Mouse (Mus musculus) 3134 (cell line): ENCODE data around the gene Zkscan4.

Experiments
- DNase-seq: peaks from one replicate; pipeline ENCODE4 v3.0.0-alpha.2; 2011; ENCODE audit warnings: low spot score; ENCODE audit not compliant: insufficient read length; ENCODE audit errors: extremely low read depth

The Zkscan4 gene

GRCm38 (mm10) chr13:21502296-21502695, 23.6 kb downstream of the Zkscan4 start:
- no peak for DNase-seq

GRCm38 (mm10) chr13:21506221-21506649, 27.5 kb downstream of the Zkscan4 start:
- peak; percentile 92 for DNase-seq

DNA sequence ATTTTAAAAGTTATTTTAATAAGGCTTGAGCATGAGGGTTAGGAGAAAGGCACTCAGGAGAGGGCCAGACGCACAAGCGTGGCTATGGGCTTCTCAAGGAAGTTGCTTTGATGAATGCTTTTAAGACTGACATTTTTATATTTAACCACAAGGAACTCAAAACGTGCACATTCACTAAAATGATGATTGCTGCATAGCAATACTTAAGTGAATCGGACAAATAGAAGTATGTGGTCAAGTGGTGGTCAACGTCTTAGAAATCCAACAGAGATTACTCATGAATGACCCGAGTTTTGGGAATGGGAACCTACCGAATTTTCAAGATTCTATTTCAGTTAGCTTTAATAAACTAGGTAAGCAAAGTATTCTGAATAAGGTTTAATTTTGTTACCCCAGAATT, 51.4 kb downstream of the Zkscan4 start:
- peak; percentile 13 for DNase-seq

- DNase-seq = peak; percentile 87
Measured at GRCm38 (mm10) chr13:21530781-21531201, 52.1 kb downstream of the Zkscan4 start, which contains the start of gene Zkscan8. TSS of gene Zkscan8 (minus strand) at chr13:21531120.
